In the genomic region with DNA sequence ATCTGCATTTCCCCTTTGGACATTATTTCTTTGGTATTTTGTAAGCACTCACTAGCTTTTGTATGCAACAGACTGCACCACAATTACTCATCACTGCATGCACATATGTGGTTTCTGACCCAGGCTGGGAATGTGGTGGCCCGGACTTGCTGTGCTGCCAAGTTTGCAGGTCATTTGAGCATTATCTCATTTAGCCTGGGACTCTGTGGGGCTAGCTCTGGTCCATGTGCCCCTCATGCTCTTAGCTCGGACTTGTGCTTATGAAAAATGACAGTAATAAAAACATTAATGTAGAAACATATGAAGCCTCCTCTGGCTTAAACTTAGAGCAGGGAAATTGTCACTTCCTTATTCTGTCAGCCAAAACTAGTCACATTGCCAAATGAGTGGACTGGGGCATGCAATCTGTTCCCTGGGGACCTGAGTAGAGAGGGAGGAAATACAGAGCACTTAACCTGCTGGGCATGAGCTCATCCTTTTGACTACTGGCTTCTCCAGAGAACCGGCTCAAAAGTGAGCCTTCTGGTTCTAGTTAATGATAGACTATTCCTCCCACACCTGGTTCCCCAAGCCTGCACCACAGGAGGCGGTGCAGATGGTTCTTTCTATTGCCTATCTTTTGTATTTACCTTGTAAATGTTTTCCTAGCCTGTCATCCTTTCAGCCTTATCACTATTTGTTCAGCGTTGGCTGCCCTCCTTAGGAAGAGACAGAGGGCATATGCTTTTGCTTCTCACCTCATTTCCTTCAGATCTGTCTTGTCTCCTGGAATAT, we compare ENCODE assay signal across 8 mouse cellular contexts. TPM values are rescaled to one million over a fixed set of nuclear protein-coding genes. Genes with fewer than 3 reads are reported as not detected.
DNase-seq lines count a peak whose midpoint lies in the region; ATAC-seq lines count a peak whose summit lies in the region.

No protein-coding gene starts in this region.

- peak; percentile 4 for DNase-seq in forebrain, embryonic 14.5 days (ENCODE audit: low spot score)
- DNase-seq in Muller cell, postnatal 12 days (ENCODE audit: inconsistent ontology term): peak; percentile 87
- peak; percentile 44 for DNase-seq in gonadal fat pad, adult 2 months (ENCODE audit: low read depth)
- peak; percentile 31 for DNase-seq in large intestine, adult 2 months (ENCODE audit: low read depth, low spot score)
- peak; percentile 33 to 52 for DNase-seq in monocyte, adult 2 months (ENCODE audit: low read depth in 1 of 2, low spot score in 2 of 2)
- DNase-seq in right cerebral cortex, adult 2 months (ENCODE audit: low spot score in 2 of 2): no peak

- no peaks in the 10 kb centered on the region for H3K4me1 ChIP-seq in forebrain, embryonic 14.5 days (ENCODE audit: control insufficient read depth, insufficient read depth, low read length)
- H3K4me1 ChIP-seq in forebrain, embryonic 12.5 days: peaks cover 13% of the 10 kb centered on the region; the same call in 1 of the 2 replicates
- H3K4me1 ChIP-seq in forebrain, embryonic 15.5 days: 0 out of 2 replicates have a peak, but pooled peaks cover 10% of the 10 kb centered on the region

- H3K36me3 ChIP-seq in forebrain, embryonic 14.5 days (ENCODE audit: control insufficient read depth, insufficient read depth, low read length): peaks cover 11% of the 10 kb centered on the region; the same call in 1 of the 2 replicates
- H3K36me3 ChIP-seq in forebrain, embryonic 12.5 days (replicated peaks): peaks cover 13% of the 10 kb centered on the region
- peaks cover 12% of the 10 kb centered on the region; the same call in 1 of the 2 replicates for H3K36me3 ChIP-seq in forebrain, embryonic 15.5 days

- no peak overlapping the region for H3K4me2 ChIP-seq in forebrain, embryonic 14.5 days (ENCODE audit: low read length)
- no peak overlapping the region for H3K4me2 ChIP-seq in forebrain, embryonic 12.5 days
- no peak overlapping the region for H3K4me2 ChIP-seq in forebrain, embryonic 15.5 days (replicated peaks)

- 78% methylated on average over 5 of the region's 5 CpGs for WGBS in forebrain, embryonic 14.5 days
- WGBS in forebrain, embryonic 12.5 days: 84% methylated on average over 5 of the region's 5 CpGs
- 14% methylated on average over 5 of the region's 5 CpGs for WGBS in large intestine, adult 2 months
- WGBS in forebrain, embryonic 15.5 days: 76% methylated on average over 5 of the region's 5 CpGs

- no peak overlapping the region for H3K27ac ChIP-seq in forebrain, embryonic 14.5 days (ENCODE audit: low read depth, low read length)
- no peak overlapping the region for H3K27ac ChIP-seq in forebrain, embryonic 12.5 days
- no peak overlapping the region for H3K27ac ChIP-seq in forebrain, embryonic 15.5 days (replicated peaks)

- ATAC-seq in forebrain, embryonic 14.5 days: no peak
- no peak for ATAC-seq in forebrain, embryonic 12.5 days (ENCODE audit: low FRiP score)
- no peak for ATAC-seq in forebrain, embryonic 15.5 days (replicated peaks)

- no peaks in the 10 kb centered on the region for H3K9me3 ChIP-seq in forebrain, embryonic 14.5 days (replicated peaks; ENCODE audit: control insufficient read depth, low read length)
- no peaks in the 10 kb centered on the region for H3K9me3 ChIP-seq in forebrain, embryonic 12.5 days
- no peaks in the 10 kb centered on the region for H3K9me3 ChIP-seq in forebrain, embryonic 15.5 days

- no peaks in the 10 kb centered on the region for H3K27me3 ChIP-seq in forebrain, embryonic 14.5 days (replicated peaks; ENCODE audit: control insufficient read depth, insufficient read depth, low read length)
- H3K27me3 ChIP-seq in forebrain, embryonic 12.5 days: no peaks in the 10 kb centered on the region
- H3K27me3 ChIP-seq in forebrain, embryonic 15.5 days: no peaks in the 10 kb centered on the region

- H3K4me3 ChIP-seq in forebrain, embryonic 14.5 days (ENCODE audit: low read depth, low read length): no peak overlapping the region
- no peak overlapping the region for H3K4me3 ChIP-seq in forebrain, embryonic 12.5 days (replicated peaks)
- no peak overlapping the region for H3K4me3 ChIP-seq in forebrain, embryonic 15.5 days

- H3K9ac ChIP-seq in forebrain, embryonic 14.5 days (ENCODE audit: low read length): no peak overlapping the region
- no peak overlapping the region for H3K9ac ChIP-seq in forebrain, embryonic 12.5 days
- H3K9ac ChIP-seq in forebrain, embryonic 15.5 days (replicated peaks): no peak overlapping the region

RNA-seq across cellular contexts. Expression of gene Mrpl1, which starts 12.7 kb away (rescaled TPM):
- polyA plus RNA-seq in forebrain, embryonic 14.5 days (2014; fragmentation: Nextera tagmentation; extraction: Ambion mirVana): 16.8 TPM in 2 replicates
- 22.0 and 22.3 TPM in 2 replicates for polyA plus RNA-seq in forebrain, embryonic 12.5 days (2016; fragmentation: Nextera tagmentation; extraction: Ambion mirVana)
- polyA plus RNA-seq in gonadal fat pad, adult 2 months (2012; rRNA removed): 3.5 and 3.8 TPM in 2 replicates
- polyA plus RNA-seq in large intestine, adult 2 months (2012; rRNA removed): 3.1 and 3.4 TPM in 2 replicates
- polyA plus RNA-seq in forebrain, embryonic 15.5 days (2015; fragmentation: Nextera tagmentation; extraction: Ambion mirVana): 16.5 and 16.7 TPM in 2 replicates

RNA-seq across cellular contexts. Expression of gene Cnot6l, which starts 58.0 kb away (rescaled TPM):
- 11.5 and 15.3 TPM in 2 replicates for polyA plus RNA-seq in forebrain, embryonic 14.5 days (2014; fragmentation: Nextera tagmentation; extraction: Ambion mirVana)
- 13.8 and 16.6 TPM in 2 replicates for polyA plus RNA-seq in forebrain, embryonic 12.5 days (2016; fragmentation: Nextera tagmentation; extraction: Ambion mirVana)
- 10.3 and 15.1 TPM in 2 replicates for polyA plus RNA-seq in gonadal fat pad, adult 2 months (2012; rRNA removed)
- 3.8 and 6.3 TPM in 2 replicates for polyA plus RNA-seq in large intestine, adult 2 months (2012; rRNA removed)
- polyA plus RNA-seq in forebrain, embryonic 15.5 days (2015; fragmentation: Nextera tagmentation; extraction: Ambion mirVana): 12.8 and 14.8 TPM in 2 replicates

Comparison
In these comparisons a context has a peak if more than half of its experiments do, and no peak if none do; other contexts are left out.
1. DNase-seq: peak in forebrain, embryonic 14.5 days (single experiment), Muller cell, postnatal 12 days (single experiment), gonadal fat pad, adult 2 months (single experiment), large intestine, adult 2 months (single experiment) and monocyte, adult 2 months (2 of 2); none in right cerebral cortex, adult 2 months (0 of 2).